Mouse (Mus musculus): ENCODE data around the gene Frmpd2.

GRCm38 (mm10) chr14:33503311-33503710 is 31.8 kb downstream of the Frmpd2 start:
- no peak for TF ChIP-seq CTCF (IDR thresholded peaks at IDR 0.05; ENCODE audit: low read depth)
- no peak for TF ChIP-seq EP300 (optimal IDR thresholded peaks at IDR 0.05)
